Mouse (Mus musculus): ENCODE data around the gene Gfpt2. TPM values are rescaled to one million over a fixed set of nuclear protein-coding genes. Genes with fewer than 3 reads are reported as not detected.

Gfpt2 gene
- polyA plus RNA-seq, 2 experiments = 0.39 to 0.90 TPM

GRCm38 (mm10) chr11:49834248-49834647 is 40.3 kb downstream of the Gfpt2 start:
- Histone ChIP-seq H3K9me3 (ENCODE audit: control insufficient read depth, low read length) (no peaks in the 10 kb centered on the region), H3K4me3 (ENCODE audit: insufficient read depth in 1 of 2, low read depth in 2 of 2, low read length in 2 of 2) (no peak overlapping the region), H3K36me3 (replicated peaks; ENCODE audit: control insufficient read depth, insufficient read depth, low read depth) (no peaks in the 10 kb centered on the region), H3K4me2 (ENCODE audit: low read depth) (no peak overlapping the region), H3K27me3 (ENCODE audit: control insufficient read depth, insufficient read depth, low read length) (no peaks in the 10 kb centered on the region), H3K4me1 (replicated peaks; ENCODE audit: control insufficient read depth in 2 of 2, insufficient read depth in 2 of 2, low read length in 1 of 2) (peaks cover 0 to 2% of the 10 kb centered on the region in 2 experiments; a peak in 2 of 4 replicates), H3K9ac (replicated peaks) (no peak overlapping the region), H3K27ac (no peak overlapping the region)
- DNase-seq (ENCODE audit: low read depth in 3 of 3, low spot score in 3 of 3) (no peak), ATAC-seq (ENCODE audit: insufficient read depth) (no peak)
- no peak for TF ChIP-seq CTCF (IDR thresholded peaks at IDR 0.05; ENCODE audit: low read depth)
- no peak for TF ChIP-seq EP300 (IDR thresholded peaks at IDR 0.05; ENCODE audit: low read depth)
- 59% methylated on average over 6 of the region's 6 CpGs for WGBS (ENCODE audit: insufficient replicate concordance)

- DNase-seq (ENCODE audit: low read depth in 3 of 3, low spot score in 3 of 3) (no peak), ATAC-seq (ENCODE audit: insufficient read depth) (no peak)
- TF ChIP-seq EP300 (IDR thresholded peaks at IDR 0.05; ENCODE audit: low read depth) (no peak), CTCF (IDR thresholded peaks at IDR 0.05; ENCODE audit: low read depth) (no peak)
- no peak overlapping the region for H3K4me2 ChIP-seq (ENCODE audit: low read depth)
- H3K9me3 ChIP-seq (ENCODE audit: control insufficient read depth, low read length) = no peaks in the 10 kb centered on the region
- no peaks in the 10 kb centered on the region for H3K36me3 ChIP-seq (replicated peaks; ENCODE audit: control insufficient read depth, insufficient read depth, low read depth)
- H3K4me3 ChIP-seq (ENCODE audit: insufficient read depth in 1 of 2, low read depth in 2 of 2, low read length in 2 of 2) = no peak overlapping the region
- H3K4me1 ChIP-seq (replicated peaks; ENCODE audit: control insufficient read depth in 2 of 2, insufficient read depth in 2 of 2, low read length in 1 of 2) = peaks cover 0 to 2% of the 10 kb centered on the region in 2 experiments; a peak in 2 of 4 replicates
- 73% methylated on average over 11 of the region's 11 CpGs for WGBS (ENCODE audit: insufficient replicate concordance)
- no peak overlapping the region for H3K27ac ChIP-seq
- H3K27me3 ChIP-seq (ENCODE audit: control insufficient read depth, insufficient read depth, low read length) = no peaks in the 10 kb centered on the region
- H3K9ac ChIP-seq (replicated peaks) = no peak overlapping the region
Measured at GRCm38 (mm10) chr11:49835257-49835956, 41.4 kb downstream of the Gfpt2 start.

- 43% methylated on average over 13 of the region's 13 CpGs for whole genome bisulfite sequencing (ENCODE audit: insufficient replicate concordance)
- Histone ChIP-seq H3K4me3 (ENCODE audit: insufficient read depth in 1 of 2, low read depth in 2 of 2, low read length in 2 of 2) (no peak overlapping the region), H3K4me2 (ENCODE audit: low read depth) (no peak overlapping the region), H3K36me3 (replicated peaks; ENCODE audit: control insufficient read depth, insufficient read depth, low read depth) (no peaks in the 10 kb centered on the region), H3K27ac (no peak overlapping the region), H3K27me3 (ENCODE audit: control insufficient read depth, insufficient read depth, low read length) (no peaks in the 10 kb centered on the region), H3K9ac (replicated peaks) (no peak overlapping the region), H3K4me1 (replicated peaks; ENCODE audit: control insufficient read depth in 2 of 2, insufficient read depth in 2 of 2, low read length in 1 of 2) (peaks cover 0 to 14% of the 10 kb centered on the region in 2 experiments; a peak in 2 of 4 replicates), H3K9me3 (ENCODE audit: control insufficient read depth, low read length) (no peaks in the 10 kb centered on the region)
- no peak for ATAC-seq (ENCODE audit: insufficient read depth)
- no peak for DNase-seq (ENCODE audit: low read depth in 3 of 3, low spot score in 3 of 3)
- TF ChIP-seq EP300 (IDR thresholded peaks at IDR 0.05; ENCODE audit: low read depth) (no peak), CTCF (IDR thresholded peaks at IDR 0.05; ENCODE audit: low read depth) (no peak)
Measured at GRCm38 (mm10) chr11:49837717-49838407, 43.9 kb downstream of the Gfpt2 start.

- Histone ChIP-seq H3K4me3 (ENCODE audit: insufficient read depth in 1 of 2, low read depth in 2 of 2, low read length in 2 of 2) (no peak overlapping the region), H3K9ac (replicated peaks) (no peak overlapping the region), H3K9me3 (ENCODE audit: control insufficient read depth, low read length) (no peaks in the 10 kb centered on the region), H3K27ac (no peak overlapping the region), H3K36me3 (replicated peaks; ENCODE audit: control insufficient read depth, insufficient read depth, low read depth) (no peaks in the 10 kb centered on the region), H3K4me1 (replicated peaks; ENCODE audit: control insufficient read depth in 2 of 2, insufficient read depth in 2 of 2, low read length in 1 of 2) (peaks cover 0 to 20% of the 10 kb centered on the region in 2 experiments; a peak in 2 of 4 replicates), H3K27me3 (ENCODE audit: control insufficient read depth, insufficient read depth, low read length) (no peaks in the 10 kb centered on the region), H3K4me2 (ENCODE audit: low read depth) (no peak overlapping the region)
- no peak for ATAC-seq (ENCODE audit: insufficient read depth)
- no peak for DNase-seq (ENCODE audit: low read depth in 3 of 3, low spot score in 3 of 3)
- TF ChIP-seq CTCF (IDR thresholded peaks at IDR 0.05; ENCODE audit: low read depth) = no peak
- no peak for TF ChIP-seq EP300 (IDR thresholded peaks at IDR 0.05; ENCODE audit: low read depth)
- WGBS (ENCODE audit: insufficient replicate concordance) = 43% methylated on average over 1 of the region's 1 CpGs
Measured at GRCm38 (mm10) chr11:49840666-49841065, 46.7 kb downstream of the Gfpt2 start.

GRCm38 (mm10) chr11:49841886-49842285 is 47.9 kb downstream of the Gfpt2 start:
- Histone ChIP-seq H3K27me3 (ENCODE audit: control insufficient read depth, insufficient read depth, low read length) (no peaks in the 10 kb centered on the region), H3K36me3 (replicated peaks; ENCODE audit: control insufficient read depth, insufficient read depth, low read depth) (no peaks in the 10 kb centered on the region), H3K4me3 (ENCODE audit: insufficient read depth in 1 of 2, low read depth in 2 of 2, low read length in 2 of 2) (no peak overlapping the region), H3K4me2 (ENCODE audit: low read depth) (no peak overlapping the region), H3K9me3 (ENCODE audit: control insufficient read depth, low read length) (no peaks in the 10 kb centered on the region), H3K27ac (no peak overlapping the region), H3K4me1 (replicated peaks; ENCODE audit: control insufficient read depth in 2 of 2, insufficient read depth in 2 of 2, low read length in 1 of 2) (peaks cover 0 to 26% of the 10 kb centered on the region in 2 experiments; a peak in 2 of 4 replicates), H3K9ac (replicated peaks) (no peak overlapping the region)
- TF ChIP-seq EP300 (IDR thresholded peaks at IDR 0.05; ENCODE audit: low read depth) (no peak), CTCF (IDR thresholded peaks at IDR 0.05; ENCODE audit: low read depth) (no peak)
- DNase-seq (ENCODE audit: low read depth in 3 of 3, low spot score in 3 of 3) = no peak
- ATAC-seq (ENCODE audit: insufficient read depth) = no peak
- 67% methylated on average over 1 of the region's 1 CpGs for WGBS (ENCODE audit: insufficient replicate concordance)
